Mouse (Mus musculus) lung, postnatal 0 days (tissue): ENCODE data around the gene Sobp.

Source experiments
- CTCF ChIP-seq: IDR thresholded peaks from 2 replicates; pipeline ENCODE4 v1.5.1; 2016; ENCODE audit warnings: antibody characterized with exemption, mild to moderate bottlenecking
- EP300 ChIP-seq: IDR thresholded peaks from 2 replicates; pipeline ENCODE4 v1.6.1; 2016; ENCODE audit warnings: antibody characterized with exemption, mild to moderate bottlenecking, control low read depth

- TF ChIP-seq CTCF (no peak), EP300 (no peak)
These were observed 67.7 kb downstream of the Sobp start for GRCm38 (mm10) chr10:43106616-43107015.
